Mouse (Mus musculus) lung, postnatal 0 days (tissue): ENCODE results near the gene Galnt7. TPM values are rescaled to one million over a fixed set of nuclear protein-coding genes. Genes with fewer than 3 reads are reported as not detected.

ENCODE experiments used
- ATAC-seq: fragments of 200-750 bp; cut with Nextera tagmentation; 2 replicates; pipeline ENCODE4 v1.8.0; 2017; ENCODE audit warnings: moderate library complexity
- DNase-seq: peaks from one replicate; pipeline ENCODE4 v3.0.0-alpha.2; 2016; ENCODE audit warnings: low spot score
- H3K27ac ChIP-seq: fragments of 300-500 bp; sonication (generic); 2 replicates; pipeline ENCODE4 v1.5.1; 2014; ENCODE audit warnings: antibody characterized with exemption, mild to moderate bottlenecking, low read length, mixed read lengths
- H3K27me3 ChIP-seq: fragments of 300-500 bp; sonication (generic); replicated peaks from 2 replicates; pipeline ENCODE4 v1.6.1; 2014; ENCODE audit warnings: low read length, mixed read lengths; ENCODE audit not compliant: insufficient read depth
- H3K36me3 ChIP-seq: fragments of 300-500 bp; sonication (generic); 2 replicates; pipeline ENCODE4 v1.6.1; 2014; ENCODE audit warnings: low read length, mixed read lengths; ENCODE audit not compliant: insufficient read depth
- H3K4me1 ChIP-seq: fragments of 300-500 bp; sonication (generic); 2 replicates; pipeline ENCODE4 v1.6.1; 2014; ENCODE audit warnings: antibody characterized with exemption, low read depth, low read length, mixed read lengths; ENCODE audit not compliant: insufficient read depth
- H3K4me2 ChIP-seq: fragments of 300-500 bp; sonication (generic); replicated peaks from 2 replicates; pipeline ENCODE4 v1.6.1; 2014; ENCODE audit warnings: low read depth, mild to moderate bottlenecking, low read length, moderate library complexity, mixed read lengths
- H3K4me3 ChIP-seq: fragments of 300-500 bp; sonication (generic); 2 replicates; pipeline ENCODE4 v1.5.1; 2014; ENCODE audit warnings: low read depth, low read length
- H3K9ac ChIP-seq: fragments of 300-500 bp; sonication (generic); replicated peaks from 2 replicates; pipeline ENCODE4 v1.6.1; 2014; ENCODE audit warnings: low read depth, mild to moderate bottlenecking
- H3K9me3 ChIP-seq: fragments of 300-500 bp; sonication (generic); 2 replicates; pipeline ENCODE4 v1.6.1; 2016; ENCODE audit warnings: low read length, mixed read lengths
- CTCF ChIP-seq: IDR thresholded peaks from 2 replicates; pipeline ENCODE4 v1.5.1; 2016; ENCODE audit warnings: antibody characterized with exemption, mild to moderate bottlenecking
- EP300 ChIP-seq: IDR thresholded peaks from 2 replicates; pipeline ENCODE4 v1.6.1; 2016; ENCODE audit warnings: antibody characterized with exemption, mild to moderate bottlenecking, control low read depth
- WGBS: fragments of 180-500 bp; shearing (Covaris S2); extraction: QIAGEN DNeasy Blood & Tissue Kit; methylation state at CpG from one replicate; pipeline ENCODE4 v1.1.7; 2014; 5-methylcytosine and 5-hydroxymethylcytosine counted together
- polyA plus RNA-seq: library from polyadenylated mRNA; unstranded; fragments of >200 nt; fragmentation: Nextera tagmentation; extraction: Ambion mirVana; gene quantifications from 2 replicates; pipeline ENCODE4 v1.2.1, GENCODE M21; 2015

The Galnt7 gene
- polyA plus RNA-seq, 1 experiment from 2014 or later: 5.0 TPM

- Histone ChIP-seq H3K4me1 (no peaks in the 10 kb centered on the region), H3K27ac (no peak overlapping the region), H3K27me3 (no peaks in the 10 kb centered on the region), H3K36me3 (no peaks in the 10 kb centered on the region), H3K9ac (no peak overlapping the region), H3K4me2 (peak overlapping the region; percentile 53), H3K4me3 (no peak overlapping the region), H3K9me3 (no peaks in the 10 kb centered on the region)
- TF ChIP-seq CTCF: no peak
- TF ChIP-seq EP300: no peak
- WGBS: 27% methylated on average over 22 of the region's 22 CpGs
- no peak for DNase-seq
- ATAC-seq: no peak
Observed at GRCm38 (mm10) chr8:57599813-57600555, 52.8 kb downstream of the Galnt7 start.

DNA sequence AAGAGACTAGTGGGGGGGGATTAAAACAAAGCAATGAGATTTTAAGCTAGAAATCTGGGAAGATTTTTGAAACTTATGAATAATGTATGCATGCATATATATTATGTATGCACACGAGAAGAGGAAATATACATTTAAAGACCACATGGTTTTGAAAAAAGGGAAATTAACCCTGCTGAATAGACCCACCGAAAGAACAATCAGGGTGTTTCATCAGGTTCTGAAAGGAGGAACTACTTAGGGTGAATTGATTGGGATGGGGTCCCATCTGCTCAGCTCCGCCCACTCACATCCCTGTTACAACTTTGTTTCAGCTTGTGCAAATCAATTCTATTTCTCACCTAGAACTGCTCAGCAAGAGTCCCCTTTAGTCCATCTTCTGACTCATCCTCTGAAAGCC, 57.0 kb downstream of the Galnt7 start:
- no peak overlapping the region for H3K4me3 ChIP-seq
- 86% methylated on average over 3 of the region's 3 CpGs for WGBS
- no peaks in the 10 kb centered on the region for H3K36me3 ChIP-seq
- no peaks in the 10 kb centered on the region for H3K9me3 ChIP-seq
- no peak overlapping the region for H3K9ac ChIP-seq
- no peak overlapping the region for H3K27ac ChIP-seq
- H3K4me1 ChIP-seq: no peaks in the 10 kb centered on the region
- DNase-seq (no peak), ATAC-seq (no peak)
- TF ChIP-seq EP300: no peak
- H3K4me2 ChIP-seq: no peak overlapping the region
- no peaks in the 10 kb centered on the region for H3K27me3 ChIP-seq

DNA sequence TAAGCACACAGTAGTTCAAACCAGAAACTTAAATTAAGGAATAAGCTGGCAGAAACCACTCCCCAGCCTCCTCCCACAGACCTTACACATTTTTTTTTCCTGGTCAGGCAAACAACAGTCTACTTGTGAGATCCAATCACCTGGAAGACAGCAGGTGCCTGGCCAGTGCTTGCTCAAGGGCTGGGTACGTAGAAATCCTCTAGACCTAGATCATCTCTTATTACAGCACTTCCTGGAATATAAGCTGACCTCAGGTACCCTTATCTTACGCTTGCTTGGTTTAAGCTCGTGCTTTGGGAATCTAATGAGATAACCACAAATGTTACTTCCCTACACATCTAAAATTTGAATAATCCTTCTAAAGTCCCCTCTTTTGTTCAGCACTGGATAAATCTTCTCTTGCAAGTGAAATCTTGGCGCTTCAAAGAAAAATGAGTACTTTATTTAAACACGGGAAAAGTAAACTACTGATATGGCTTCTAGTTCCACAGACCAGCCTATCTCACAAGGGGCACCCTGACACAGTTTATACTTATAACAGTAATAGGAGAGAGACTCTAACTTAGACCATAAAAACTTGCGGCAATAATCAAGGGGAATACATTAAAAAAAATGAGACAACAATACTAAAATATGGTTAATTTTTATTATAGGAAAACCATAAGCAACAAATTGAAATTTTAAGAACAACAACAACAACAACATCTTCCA, 58.5 kb downstream of the Galnt7 start:
- peak; percentile 52 for DNase-seq
- WGBS: 41% methylated on average over 6 of the region's 6 CpGs
- Histone ChIP-seq H3K9ac (no peak overlapping the region), H3K36me3 (no peaks in the 10 kb centered on the region), H3K4me3 (no peak overlapping the region), H3K4me2 (no peak overlapping the region), H3K27me3 (no peaks in the 10 kb centered on the region), H3K27ac (no peak overlapping the region), H3K9me3 (no peaks in the 10 kb centered on the region), H3K4me1 (no peaks in the 10 kb centered on the region)
- peak; percentile 38; the same call in 1 of the 2 replicates for ATAC-seq
- no peak for TF ChIP-seq CTCF
- TF ChIP-seq EP300: no peak

DNA sequence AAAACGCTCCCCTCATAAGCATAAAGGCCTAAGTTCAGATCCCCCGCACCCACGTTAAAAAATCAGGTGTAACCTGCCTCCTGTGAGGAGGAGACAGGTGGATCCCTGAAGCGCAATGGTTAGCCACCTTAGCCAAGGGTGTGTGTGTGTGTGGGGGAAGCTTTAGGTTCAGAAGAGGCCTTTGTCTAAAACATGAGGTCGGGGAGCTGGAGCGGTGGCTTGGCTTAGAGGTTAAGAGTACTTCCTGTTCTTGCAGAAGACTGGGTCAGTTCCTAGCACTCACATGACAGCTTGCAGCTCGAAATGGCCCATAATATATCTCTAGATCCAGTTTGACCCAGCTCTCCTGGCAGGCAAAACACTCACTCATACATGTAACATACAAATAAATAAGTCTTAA, 60.2 kb downstream of the Galnt7 start:
- Histone ChIP-seq H3K36me3 (no peaks in the 10 kb centered on the region), H3K27me3 (no peaks in the 10 kb centered on the region), H3K9ac (no peak overlapping the region), H3K9me3 (no peaks in the 10 kb centered on the region), H3K27ac (no peak overlapping the region), H3K4me2 (no peak overlapping the region), H3K4me1 (no peaks in the 10 kb centered on the region), H3K4me3 (no peak overlapping the region)
- DNase-seq: no peak
- 58% methylated on average over 7 of the region's 7 CpGs for WGBS
- no peak for TF ChIP-seq CTCF
- TF ChIP-seq EP300: no peak
- no peak for ATAC-seq

GRCm38 (mm10) chr8:57591681-57592080, 61.2 kb downstream of the Galnt7 start:
- H3K27ac ChIP-seq: no peak overlapping the region
- 92% methylated on average over 4 of the region's 4 CpGs for WGBS
- no peak overlapping the region for H3K4me3 ChIP-seq
- H3K9ac ChIP-seq: no peak overlapping the region
- no peak for TF ChIP-seq EP300
- TF ChIP-seq CTCF: no peak
- DNase-seq (no peak), ATAC-seq (no peak)
- no peaks in the 10 kb centered on the region for H3K27me3 ChIP-seq
- no peaks in the 10 kb centered on the region for H3K36me3 ChIP-seq
- H3K4me2 ChIP-seq: no peak overlapping the region
- H3K4me1 ChIP-seq: no peaks in the 10 kb centered on the region
- no peaks in the 10 kb centered on the region for H3K9me3 ChIP-seq

GRCm38 (mm10) chr8:57590015-57590414, 62.8 kb downstream of the Galnt7 start:
- H3K36me3 ChIP-seq: no peaks in the 10 kb centered on the region
- no peaks in the 10 kb centered on the region for H3K9me3 ChIP-seq
- DNase-seq: no peak
- 71% methylated on average over 8 of the region's 8 CpGs for WGBS
- no peak overlapping the region for H3K9ac ChIP-seq
- no peak overlapping the region for H3K4me3 ChIP-seq
- H3K27me3 ChIP-seq: no peaks in the 10 kb centered on the region
- no peak overlapping the region for H3K27ac ChIP-seq
- no peaks in the 10 kb centered on the region for H3K4me1 ChIP-seq
- no peak for TF ChIP-seq CTCF
- no peak for TF ChIP-seq EP300
- no peak overlapping the region for H3K4me2 ChIP-seq
- no peak for ATAC-seq
